Mouse (Mus musculus): ENCODE results near the gene Cryaa. TPM values are rescaled to one million over a fixed set of nuclear protein-coding genes. Genes with fewer than 3 reads are reported as not detected.
A peak's percentile ranks its signal among the peaks of the same experiment; 100 is the strongest.

The Cryaa gene
- total and polyA plus RNA-seq, 3 experiments: not detected

- TF ChIP-seq MAFK (IDR thresholded peaks at IDR 0.05; ENCODE audit: borderline replicate concordance, low read depth, low read length) (no peak), ZNF384 (IDR thresholded peaks at IDR 0.05; ENCODE audit: low read depth, low read length) (no peak), ETS1 (IDR thresholded peaks at IDR 0.05; ENCODE audit: low read depth, low read length) (no peak), USF1 (IDR thresholded peaks at IDR 0.05; ENCODE audit: low read depth, low read length) (peak; percentile 32; the same call in 1 of the 2 replicates), TBP (IDR thresholded peaks at IDR 0.05; ENCODE audit: low read depth, low read length) (peak; percentile 74), RCOR1 (IDR thresholded peaks at IDR 0.05; ENCODE audit: low read depth, low read length) (no peak), CHD2 (IDR thresholded peaks at IDR 0.05; ENCODE audit: low read length) (no peak), CHD1 (IDR thresholded peaks at IDR 0.05; ENCODE audit: low read depth, low read length) (no peak), USF2 (IDR thresholded peaks at IDR 0.05; ENCODE audit: borderline replicate concordance in 1 of 2, insufficient read depth in 1 of 2, low read depth in 1 of 2, low read length in 2 of 2) (no peak), E2F4 (IDR thresholded peaks at IDR 0.05; ENCODE audit: borderline replicate concordance, low read depth, low read length) (no peak), CTCF (IDR thresholded peaks at IDR 0.05 in 2 of 3, conservative IDR thresholded peaks at IDR 0.05 in 1 of 3; ENCODE audit: control insufficient read depth in 1 of 3, insufficient read depth in 1 of 3, low read depth in 2 of 3, low read length in 3 of 3, poor library complexity in 1 of 3, severe bottlenecking in 1 of 3) (no peak), TCF12 (IDR thresholded peaks at IDR 0.05; ENCODE audit: low read depth, low read length) (no peak)
Observed at GRCm38 (mm10) chr17:31646199-31647002, 31.2 kb upstream of the Cryaa start (continued).

- no peak for DNase-seq (ENCODE audit: low read depth, low spot score)
Observed at GRCm38 (mm10) chr17:31652152-31652551, 25.5 kb upstream of the Cryaa start.

More at GRCm38 (mm10) chr17:31652152-31652551, 25.5 kb upstream of the Cryaa start:
- no peak overlapping the region for H3K9ac ChIP-seq (ENCODE audit: control insufficient read depth, low read depth, low read length, poor library complexity, severe bottlenecking)
- no peak for TF ChIP-seq SMC3 (IDR thresholded peaks at IDR 0.05; ENCODE audit: low read depth, low read length)
- TF ChIP-seq MAZ (IDR thresholded peaks at IDR 0.05; ENCODE audit: low read depth, low read length): no peak
- no peak for TF ChIP-seq ZKSCAN1 (IDR thresholded peaks at IDR 0.05; ENCODE audit: low read depth, low read length)
- TF ChIP-seq RAD21 (IDR thresholded peaks at IDR 0.05; ENCODE audit: low read depth, low read length): no peak
- no peak for TF ChIP-seq E2F4 (IDR thresholded peaks at IDR 0.05; ENCODE audit: borderline replicate concordance, low read depth, low read length)
- TF ChIP-seq HCFC1 (IDR thresholded peaks at IDR 0.05; ENCODE audit: low read depth, low read length): no peak
- no peak for TF ChIP-seq USF2 (IDR thresholded peaks at IDR 0.05; ENCODE audit: borderline replicate concordance in 1 of 2, insufficient read depth in 1 of 2, low read depth in 1 of 2, low read length in 2 of 2)
- TF ChIP-seq RCOR1 (IDR thresholded peaks at IDR 0.05; ENCODE audit: low read depth, low read length): no peak
- no peak for TF ChIP-seq ELF1 (IDR thresholded peaks at IDR 0.05; ENCODE audit: low read depth, low read length)
- no peak for TF ChIP-seq ETS1 (IDR thresholded peaks at IDR 0.05; ENCODE audit: low read depth, low read length)
- no peak for TF ChIP-seq POLR2AphosphoS5 (IDR thresholded peaks at IDR 0.05; ENCODE audit: borderline replicate concordance, low read depth, low read length)
- no peak for TF ChIP-seq GABPA (IDR thresholded peaks at IDR 0.05; ENCODE audit: low read depth, low read length)
- TF ChIP-seq TAL1 (IDR thresholded peaks at IDR 0.05; ENCODE audit: low read length): no peak
- no peaks in the 10 kb centered on the region for H3K9me3 ChIP-seq (replicated peaks; ENCODE audit: insufficient read depth, low read length)
- H3K27ac ChIP-seq (ENCODE audit: control insufficient read depth, low read depth, low read length): no peak overlapping the region
- H3K4me3 ChIP-seq (ENCODE audit: control insufficient read depth in 1 of 2, insufficient read depth in 1 of 2, low read depth in 2 of 2, low read length in 2 of 2): no peak overlapping the region
- peaks cover 0 to 2% of the 10 kb centered on the region in 2 experiments; a peak in 2 of 4 replicates for H3K4me1 ChIP-seq (ENCODE audit: control insufficient read depth in 1 of 2, insufficient read depth in 2 of 2, low read length in 2 of 2)
- peaks cover 8 to 39% of the 10 kb centered on the region in 2 experiments for H3K36me3 ChIP-seq (ENCODE audit: control insufficient read depth in 1 of 2, insufficient read depth in 2 of 2, low read length in 2 of 2)
- H3K79me2 ChIP-seq (ENCODE audit: control insufficient read depth, insufficient read depth, low read length, poor library complexity): peaks cover 24% of the 10 kb centered on the region
- H3K27me3 ChIP-seq (ENCODE audit: control insufficient read depth in 1 of 2, insufficient read depth in 2 of 2, low read length in 2 of 2): no peaks in the 10 kb centered on the region
